Mouse (Mus musculus) intestine, postnatal 0 days (tissue): ENCODE data around the gene Gm21992. TPM values are rescaled to one million over a fixed set of nuclear protein-coding genes. Genes with fewer than 3 reads are reported as not detected.

Source experiments
- ATAC-seq: fragments of 200-750 bp; cut with Nextera tagmentation; 2 replicates; pipeline ENCODE4 v1.8.0; 2017; ENCODE audit warnings: mild to moderate bottlenecking, moderate TSS enrichment, moderate library complexity
- H3K27ac ChIP-seq: fragments of 300-500 bp; sonication (generic); 2 replicates; pipeline ENCODE4 v1.5.1; 2014; ENCODE audit warnings: mild to moderate bottlenecking, low read depth, low read length, moderate library complexity
- H3K27me3 ChIP-seq: fragments of 300-500 bp; sonication (generic); replicated peaks from 2 replicates; pipeline ENCODE4 v1.6.1; 2014; ENCODE audit warnings: low read length, mixed read lengths; ENCODE audit not compliant: control insufficient read depth, insufficient read depth
- H3K36me3 ChIP-seq: fragments of 300-500 bp; sonication (generic); 2 replicates; pipeline ENCODE4 v1.6.1; 2014; ENCODE audit warnings: mild to moderate bottlenecking, moderate library complexity; ENCODE audit not compliant: control insufficient read depth, insufficient read depth
- H3K4me1 ChIP-seq: fragments of 300-500 bp; sonication (generic); replicated peaks from 2 replicates; pipeline ENCODE4 v1.6.1; 2014; ENCODE audit warnings: antibody characterized with exemption, low read length, mixed read lengths; ENCODE audit not compliant: control insufficient read depth, insufficient read depth
- H3K4me2 ChIP-seq: fragments of 300-500 bp; sonication (generic); replicated peaks from 2 replicates; pipeline ENCODE4 v1.6.1; 2014; ENCODE audit warnings: low read depth, mild to moderate bottlenecking, moderate library complexity
- H3K4me3 ChIP-seq: fragments of 300-500 bp; sonication (generic); 2 replicates; pipeline ENCODE4 v1.5.1; 2014; ENCODE audit warnings: low read depth, low read length
- H3K9ac ChIP-seq: fragments of 300-500 bp; sonication (generic); 2 replicates; pipeline ENCODE4 v1.6.1; 2014; ENCODE audit warnings: mild to moderate bottlenecking, low read depth, low read length
- H3K9me3 ChIP-seq: fragments of 300-500 bp; sonication (generic); 2 replicates; pipeline ENCODE4 v1.6.1; 2016; ENCODE audit warnings: mixed run types; ENCODE audit not compliant: control insufficient read depth
- CTCF ChIP-seq: sonication (generic); IDR thresholded peaks from 2 replicates; pipeline ENCODE4 v1.5.1; 2016; ENCODE audit warnings: low read depth, mild to moderate bottlenecking, control low read depth, antibody characterized with exemption, moderate library complexity
- WGBS: fragments of 180-500 bp; shearing (Covaris S2); extraction: QIAGEN DNeasy Blood & Tissue Kit; methylation state at CpG from one replicate; pipeline ENCODE4 v1.1.7; 2014; 5-methylcytosine and 5-hydroxymethylcytosine counted together
- polyA plus RNA-seq: library from polyadenylated mRNA; unstranded; fragments of >200 nt; fragmentation: Nextera tagmentation; extraction: Ambion mirVana; gene quantifications from 2 replicates; pipeline ENCODE4 v1.2.1, GENCODE M21; 2015

Gene Gm21992
- polyA plus RNA-seq, 1 experiment from 2014 or later = 19.5 TPM

DNA sequence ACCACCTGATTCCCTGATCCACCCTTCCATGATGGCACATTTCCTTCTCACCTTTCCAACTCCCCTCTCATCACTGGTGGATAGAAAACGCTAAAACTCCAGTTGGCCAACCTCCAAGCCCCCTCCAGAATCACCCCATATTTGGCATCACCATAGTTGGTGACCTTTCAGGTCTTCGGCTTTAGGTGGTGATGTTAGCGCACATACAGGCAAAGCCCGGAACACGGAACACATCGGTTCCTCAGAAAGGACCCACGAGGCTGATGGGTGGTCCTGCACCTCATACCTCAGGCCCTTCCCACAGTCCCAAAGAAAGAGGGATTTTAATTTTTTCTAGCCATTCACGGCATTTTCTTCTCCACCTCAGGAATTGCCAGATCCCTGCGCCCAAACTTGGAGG, 113.7 kb downstream of the Gm21992 start:
- WGBS = 80% methylated on average over 9 of the region's 9 CpGs
- peak overlapping the region; percentile 54 for H3K4me3 ChIP-seq
- H3K27me3 ChIP-seq = peaks cover 38% of the 10 kb centered on the region
- ATAC-seq = no peak
- TF ChIP-seq CTCF = no peak
- H3K9me3 ChIP-seq = no peaks in the 10 kb centered on the region
- H3K27ac ChIP-seq = no peak overlapping the region
- H3K4me2 ChIP-seq = peak overlapping the region; percentile 89
- no peaks in the 10 kb centered on the region for H3K4me1 ChIP-seq
- no peaks in the 10 kb centered on the region for H3K36me3 ChIP-seq
- H3K9ac ChIP-seq = no peak overlapping the region

- Histone ChIP-seq H3K36me3 (no peaks in the 10 kb centered on the region), H3K27ac (no peak overlapping the region), H3K9ac (no peak overlapping the region), H3K9me3 (no peaks in the 10 kb centered on the region), H3K4me3 (no peak overlapping the region), H3K27me3 (peaks cover 38% of the 10 kb centered on the region), H3K4me2 (no peak overlapping the region), H3K4me1 (no peaks in the 10 kb centered on the region)
- no peak for TF ChIP-seq CTCF
- ATAC-seq = no peak
- WGBS = 88% methylated on average over 3 of the region's 3 CpGs
These were observed 114.3 kb downstream of the Gm21992 start for GRCm38 (mm10) chr19:4697121-4697520.

DNA sequence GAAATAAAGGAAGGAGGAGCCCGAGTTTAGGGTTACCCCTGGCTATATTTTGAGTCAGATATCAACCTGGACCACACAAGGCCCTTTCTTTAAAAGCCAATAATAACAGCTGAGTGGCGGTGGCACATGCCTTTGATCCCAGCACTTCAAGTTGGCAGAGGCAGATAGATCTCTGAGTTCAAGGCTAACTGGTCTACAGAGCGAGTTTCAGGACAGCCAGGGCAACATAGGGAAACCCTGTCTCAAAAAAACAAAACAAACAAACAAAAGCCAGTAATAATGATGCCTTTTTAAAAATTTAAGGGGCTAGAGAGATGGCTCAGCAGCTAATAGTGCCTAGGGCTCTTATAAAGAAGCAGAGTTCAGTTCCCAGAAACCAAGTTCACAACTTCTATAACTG, 117.1 kb downstream of the Gm21992 start:
- no peak overlapping the region for H3K9ac ChIP-seq
- H3K4me3 ChIP-seq = no peak overlapping the region
- no peak overlapping the region for H3K4me2 ChIP-seq
- WGBS = 65% methylated on average over 3 of the region's 3 CpGs
- no peak for TF ChIP-seq CTCF
- H3K9me3 ChIP-seq = no peaks in the 10 kb centered on the region
- no peak overlapping the region for H3K27ac ChIP-seq
- no peaks in the 10 kb centered on the region for H3K36me3 ChIP-seq
- no peaks in the 10 kb centered on the region for H3K4me1 ChIP-seq
- peaks cover 18% of the 10 kb centered on the region; the same call in 1 of the 2 replicates for H3K27me3 ChIP-seq
- ATAC-seq = no peak

Other genes starting within 250 kb of the Gm21992 start
- 4.6 and 4.8 TPM in 2 replicates for gene Lrfn4, start 195.9 kb downstream of the Gm21992 start, polyA plus RNA-seq
- 37.0 and 37.4 TPM in 2 replicates for gene Rce1, start 186.0 kb downstream of the Gm21992 start, polyA plus RNA-seq
- gene Gm960, start 112.9 kb downstream of the Gm21992 start, polyA plus RNA-seq = 1.0 and 1.1 TPM in 2 replicates
- 0.27 and 0.31 TPM in 2 replicates for gene Sptbn2, start 100.4 kb downstream of the Gm21992 start, polyA plus RNA-seq
- gene Rbm4b, start 55.1 kb downstream of the Gm21992 start, polyA plus RNA-seq = 17.0 and 18.3 TPM in 2 replicates
- gene Rbm4, start 17.7 kb downstream of the Gm21992 start, polyA plus RNA-seq = 20.3 and 21.6 TPM in 2 replicates
- gene Rbm14, start within 50 bp of the Gm21992 start, polyA plus RNA-seq = 21.1 and 21.8 TPM in 2 replicates
- 44.9 and 46.3 TPM in 2 replicates for gene Ccs, start 27.7 kb upstream of the Gm21992 start, polyA plus RNA-seq
- gene Ccdc87, start 27.8 kb upstream of the Gm21992 start, polyA plus RNA-seq = not detected in 2 replicates
- 15.6 and 16.4 TPM in 2 replicates for gene Ctsf, start 43.5 kb upstream of the Gm21992 start, polyA plus RNA-seq
- 0.47 and 0.56 TPM in 2 replicates for gene Actn3, start 66.3 kb upstream of the Gm21992 start, polyA plus RNA-seq
- 7.6 and 9.1 TPM in 2 replicates for gene Zdhhc24, start 67.1 kb upstream of the Gm21992 start, polyA plus RNA-seq
- gene Bbs1, start 95.0 kb upstream of the Gm21992 start, polyA plus RNA-seq = 0.60 and 0.98 TPM in 2 replicates
- 59.2 and 60.0 TPM in 2 replicates for gene Dpp3, start 116.7 kb upstream of the Gm21992 start, polyA plus RNA-seq
- 0.46 and 0.89 TPM in 2 replicates for gene Peli3, start 131.5 kb upstream of the Gm21992 start, polyA plus RNA-seq
- gene Mrpl11, start 150.5 kb upstream of the Gm21992 start, polyA plus RNA-seq = 73.7 and 78.1 TPM in 2 replicates
- 0.09 and 0.12 TPM in 2 replicates for gene Npas4, start 178.7 kb upstream of the Gm21992 start, polyA plus RNA-seq
- gene Slc29a2, start 212.2 kb upstream of the Gm21992 start, polyA plus RNA-seq = 1.3 and 1.8 TPM in 2 replicates
- gene B4gat1, start 227.2 kb upstream of the Gm21992 start, polyA plus RNA-seq = 16.2 and 17.9 TPM in 2 replicates
- gene AC124502.3, start 227.3 kb upstream of the Gm21992 start, polyA plus RNA-seq = 0.56 TPM in 1 of 2 replicates, not detected in the other
- 33.2 and 33.4 TPM in 2 replicates for gene Brms1, start 229.7 kb upstream of the Gm21992 start, polyA plus RNA-seq
- gene Rin1, start 238.9 kb upstream of the Gm21992 start, polyA plus RNA-seq = 0.77 and 0.78 TPM in 2 replicates